Mouse (Mus musculus) kidney, adult 2 months (tissue): ENCODE data around the gene Lman1l. TPM values are rescaled to one million over a fixed set of nuclear protein-coding genes. Genes with fewer than 3 reads are reported as not detected.

Source experiments
- DNase-seq: peaks from one replicate; pipeline ENCODE4 v3.0.0; 2021
- H3K27ac ChIP-seq: fragments of 200-500 bp; 2 replicates; pipeline ENCODE4 v1.5.1; 2012; ENCODE audit warnings: low read depth, low read length, control low read depth, inconsistent platforms; ENCODE audit not compliant: insufficient read depth
- H3K27me3 ChIP-seq: fragments of 200-500 bp; replicated peaks from 2 replicates; pipeline ENCODE4 v1.6.1; 2012; ENCODE audit warnings: mild to moderate bottlenecking, moderate library complexity, low read length, inconsistent platforms; ENCODE audit not compliant: control insufficient read depth, insufficient read depth
- H3K36me3 ChIP-seq: fragments of 200-500 bp; 2 replicates; pipeline ENCODE4 v1.6.1; 2012; ENCODE audit warnings: mild to moderate bottlenecking, moderate library complexity, low read length, inconsistent platforms; ENCODE audit not compliant: control insufficient read depth, insufficient read depth
- H3K4me1 ChIP-seq: fragments of 200-500 bp; 2 replicates; pipeline ENCODE4 v1.6.1; 2011; ENCODE audit warnings: low read length; ENCODE audit not compliant: control insufficient read depth, insufficient read depth
- H3K4me3 ChIP-seq: fragments of 200-500 bp; 2 replicates; pipeline ENCODE4 v1.5.1; 2011; ENCODE audit warnings: mild to moderate bottlenecking, low read depth, low read length, control low read depth; ENCODE audit not compliant: insufficient read depth
- CTCF ChIP-seq: fragments of 200-500 bp; conservative IDR thresholded peaks from 2 replicates; pipeline ENCODE4 v1.5.1; 2011; ENCODE audit warnings: low read depth, mild to moderate bottlenecking, control low read depth, low read length, moderate library complexity, mixed read lengths; ENCODE audit not compliant: insufficient read depth, insufficient read length
- POLR2A ChIP-seq: fragments of 200-500 bp; IDR thresholded peaks from one replicate; pipeline ENCODE4 v1.6.1; 2011; ENCODE audit warnings: low read depth, low read length, control low read depth
- WGBS: fragments of 180-500 bp; shearing (Covaris S2); methylation state at CpG from one replicate; pipeline ENCODE4 v1.1.7; 2018; 5-methylcytosine and 5-hydroxymethylcytosine counted together
- polyA plus RNA-seq: library from polyadenylated mRNA; depleted of rRNA; stranded (reverse); fragments of >200 nt; gene quantifications from 2 replicates; pipeline ENCODE4 v1.2.3, GENCODE M21; 2012

The Lman1l gene
- polyA plus RNA-seq, 1 experiment = not detected

DNA sequence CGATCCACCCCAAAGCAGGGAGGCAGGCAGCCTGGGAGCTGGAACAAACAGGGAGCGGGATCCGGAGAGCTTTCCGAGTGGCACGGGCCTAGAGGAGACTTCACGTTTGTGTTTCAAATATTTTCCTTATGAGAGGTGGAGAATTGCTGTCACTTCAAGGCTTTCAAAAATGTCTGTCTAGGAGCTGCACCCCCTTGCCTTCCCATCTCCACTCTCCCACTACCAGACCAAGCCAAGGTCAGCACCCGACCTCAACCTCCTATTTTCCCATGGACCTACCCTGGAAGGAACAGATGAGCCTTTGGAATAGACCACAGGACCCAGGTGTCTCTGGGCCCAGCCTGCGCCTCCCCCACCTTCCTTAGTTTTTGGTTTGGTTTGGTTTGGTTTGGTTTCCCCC, 23.3 kb downstream of the Lman1l start:
- H3K4me1 ChIP-seq = peaks cover 20% of the 10 kb centered on the region
- no peak for TF ChIP-seq CTCF
- no peak for TF ChIP-seq POLR2A
- no peak overlapping the region for H3K27ac ChIP-seq
- no peak for DNase-seq
- no peaks in the 10 kb centered on the region for H3K36me3 ChIP-seq
- H3K27me3 ChIP-seq = no peaks in the 10 kb centered on the region
- WGBS = 86% methylated on average over 8 of the region's 8 CpGs
- no peak overlapping the region for H3K4me3 ChIP-seq

DNA sequence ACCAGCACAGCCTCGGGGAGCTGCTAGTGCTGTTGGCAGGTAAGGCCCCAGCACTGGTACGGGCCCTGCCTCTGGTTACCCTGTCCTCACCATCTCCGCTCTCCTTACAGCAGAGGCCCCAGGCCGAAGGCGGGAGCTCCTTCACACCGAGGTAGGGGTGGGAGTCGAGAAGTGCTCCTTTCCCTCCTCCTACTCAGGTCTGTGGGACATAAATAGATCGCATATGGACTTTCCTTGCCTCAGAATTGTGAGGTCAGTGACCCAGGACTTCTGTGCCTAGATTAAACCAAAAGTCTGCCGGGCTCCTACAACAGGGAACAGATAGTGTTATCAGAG, 26.4 kb downstream of the Lman1l start:
- 49% methylated on average over 9 of the region's 9 CpGs for WGBS
- Histone ChIP-seq H3K4me3 (no peak overlapping the region), H3K27ac (no peak overlapping the region), H3K36me3 (no peaks in the 10 kb centered on the region), H3K4me1 (peaks cover 12% of the 10 kb centered on the region), H3K27me3 (no peaks in the 10 kb centered on the region)
- no peak for DNase-seq
- no peak for TF ChIP-seq POLR2A
- TF ChIP-seq CTCF = no peak

DNA sequence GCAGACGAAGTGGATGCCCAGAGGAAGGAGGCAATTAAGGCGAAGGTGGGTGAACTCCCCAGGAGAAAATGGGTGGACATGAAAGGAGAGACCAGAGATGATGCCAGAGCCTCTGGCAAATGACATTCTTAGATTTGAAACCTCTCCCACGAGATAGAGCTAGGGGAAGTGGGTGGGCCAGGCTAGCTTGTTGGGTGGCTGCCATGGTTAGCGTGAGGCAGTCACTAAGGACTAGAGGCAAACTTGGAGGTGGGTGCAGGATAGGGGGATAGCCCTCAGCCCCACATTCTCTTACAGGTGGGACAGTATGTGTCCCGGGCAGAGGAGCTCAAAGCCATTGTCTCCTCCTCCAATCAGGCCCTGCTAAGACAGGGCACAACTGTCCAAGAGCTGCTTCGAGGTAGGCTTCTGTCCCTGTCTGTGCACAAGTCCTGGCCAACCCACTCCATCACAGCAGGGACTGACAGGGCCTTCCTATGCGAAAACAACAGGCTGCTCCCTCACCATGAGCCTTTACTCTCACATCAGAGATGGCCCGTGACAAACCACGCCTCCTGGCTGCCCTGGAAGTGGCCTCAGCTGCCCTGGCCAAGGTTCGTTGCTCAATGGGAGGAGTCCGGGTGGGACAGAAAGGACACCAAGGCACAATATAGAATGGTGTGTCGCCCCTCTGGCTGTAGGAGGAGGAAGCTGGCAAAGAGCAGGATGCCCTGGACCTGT, 27.0 kb downstream of the Lman1l start:
- Histone ChIP-seq H3K4me1 (peaks cover 13% of the 10 kb centered on the region), H3K36me3 (no peaks in the 10 kb centered on the region), H3K4me3 (no peak overlapping the region), H3K27ac (no peak overlapping the region), H3K27me3 (no peaks in the 10 kb centered on the region)
- TF ChIP-seq CTCF (no peak), POLR2A (no peak)
- DNase-seq = peak; percentile 86
- 47% methylated on average over 12 of the region's 12 CpGs for WGBS

DNA sequence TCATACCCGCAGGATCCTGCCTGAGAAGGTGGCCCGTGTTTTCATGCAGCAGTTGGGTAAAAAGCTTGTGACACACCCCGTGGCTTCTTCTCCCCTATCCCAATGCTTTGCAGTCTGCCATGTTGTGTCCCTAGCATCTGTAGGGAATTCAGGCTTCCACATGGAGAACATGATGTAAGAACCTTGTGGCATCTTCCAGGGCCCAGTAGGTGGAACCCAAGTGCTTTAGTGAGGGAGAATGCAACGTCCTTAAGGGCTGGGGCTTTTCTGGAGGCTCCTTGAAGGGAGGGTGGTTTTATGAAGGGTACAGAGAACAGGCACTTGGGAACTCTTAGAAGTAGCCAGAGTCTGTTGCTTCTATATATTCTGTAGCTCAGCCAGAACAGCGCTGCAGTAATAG, 29.8 kb downstream of the Lman1l start:
- Histone ChIP-seq H3K36me3 (no peaks in the 10 kb centered on the region), H3K27me3 (no peaks in the 10 kb centered on the region), H3K4me1 (peaks cover 13% of the 10 kb centered on the region), H3K4me3 (no peak overlapping the region), H3K27ac (no peak overlapping the region)
- no peak for DNase-seq
- TF ChIP-seq CTCF (peak; percentile 33; the same call in 1 of the 2 replicates), POLR2A (no peak)
- WGBS = 54% methylated on average over 5 of the region's 5 CpGs

DNA sequence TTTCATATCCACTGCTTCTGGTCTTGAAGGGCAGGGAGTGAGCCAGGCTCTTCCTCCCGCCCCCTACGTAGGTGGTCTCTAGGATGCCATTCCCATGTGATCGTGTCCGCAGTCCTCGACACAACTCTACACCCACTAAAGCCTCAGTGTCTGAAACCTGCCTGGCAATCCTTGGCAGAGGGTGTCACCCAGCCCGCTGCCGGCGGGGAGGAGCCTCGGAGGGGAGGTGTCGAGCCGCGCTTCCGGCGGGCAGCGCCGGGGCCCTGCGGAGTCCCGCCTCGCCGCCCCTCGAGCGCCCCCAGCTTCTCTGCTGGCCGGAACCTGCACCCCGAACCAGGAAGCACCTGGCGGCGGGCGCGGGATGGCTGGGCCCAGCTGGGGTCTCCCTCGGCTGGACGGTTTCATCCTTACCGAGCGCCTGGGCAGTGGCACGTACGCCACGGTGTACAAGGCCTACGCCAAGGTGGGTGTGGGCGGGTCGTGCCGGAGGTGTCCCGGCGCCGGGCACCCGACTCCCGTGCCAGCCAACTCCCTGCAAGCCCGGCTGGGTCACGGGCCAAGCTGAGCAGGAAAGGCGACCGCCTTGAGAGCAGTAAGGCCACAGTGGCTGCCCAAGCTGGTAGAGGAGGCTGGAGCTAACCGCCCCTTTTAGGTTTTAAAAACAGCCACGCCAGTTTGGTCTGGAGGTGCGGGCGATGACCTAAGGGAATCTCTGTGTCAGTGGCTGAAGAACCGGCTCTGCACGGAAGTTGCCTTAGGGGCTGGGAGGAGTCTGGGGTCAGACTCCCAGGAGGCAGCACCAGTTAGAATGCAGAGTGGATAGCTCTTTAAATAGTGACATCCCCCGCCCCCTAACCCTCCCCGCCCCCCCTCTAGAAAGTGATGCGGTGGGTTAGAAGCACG, 31.1 kb downstream of the Lman1l start, which contains the start of gene Ulk3:
Gene Ulk3 (plus strand): TSS at position 229 of the 903 bp plus-strand sequence.
- H3K27ac ChIP-seq = peak within 1 kb of the TSS; percentile 65
- under 1% methylated on average over 58 of the region's 58 CpGs for WGBS
- H3K4me1 ChIP-seq = peaks cover 13% of the 10 kb centered on the region
- no peaks in the 10 kb centered on the region for H3K27me3 ChIP-seq
- H3K36me3 ChIP-seq = peaks cover 3% of the 10 kb centered on the region; the same call in 1 of the 2 replicates
- TF ChIP-seq CTCF (no peak), POLR2A (peak; percentile 36)
- peak; percentile 90 for DNase-seq
- H3K4me3 ChIP-seq = peak within 1 kb of the TSS; percentile 67

DNA sequence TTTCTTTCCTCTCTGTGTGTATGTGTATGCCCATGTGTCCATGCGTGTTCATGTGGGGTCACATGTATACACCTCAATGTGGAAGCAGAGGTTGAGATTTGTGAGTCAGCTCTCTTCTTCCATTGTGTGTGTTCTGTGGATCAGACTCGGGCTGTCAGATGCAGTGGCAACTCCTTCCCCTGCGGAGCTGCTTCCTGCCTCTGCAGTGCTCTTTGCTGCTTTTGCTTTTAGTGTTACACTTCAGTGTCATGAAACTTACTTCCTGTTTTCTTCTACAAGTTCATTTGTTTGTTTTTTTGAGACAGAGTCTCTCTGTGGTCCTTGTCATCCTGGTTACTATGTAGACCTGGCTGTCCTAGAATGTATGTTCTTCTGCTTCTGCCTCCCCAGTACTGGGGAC, 35.6 kb downstream of the Lman1l start:
- TF ChIP-seq CTCF = no peak
- no peak for TF ChIP-seq POLR2A
- Histone ChIP-seq H3K36me3 (peaks cover 3% of the 10 kb centered on the region), H3K27ac (no peak overlapping the region)

More for the DNA sequence above, 35.6 kb downstream of the Lman1l start:
- H3K27me3 ChIP-seq = no peaks in the 10 kb centered on the region
- no peak overlapping the region for H3K4me3 ChIP-seq
- DNase-seq = no peak
- peaks cover 6% of the 10 kb centered on the region for H3K4me1 ChIP-seq
- 80% methylated on average over 3 of the region's 3 CpGs for WGBS
